Mouse (Mus musculus) cerebellum, postnatal 14 days (tissue): ENCODE results near the gene Zfp952.
"Not testable (repeated sequence)": the region's sequence is repeated elsewhere in the genome, so short reads cannot be mapped to it uniquely, and the experiment has no call there.

Source experiments
- DNase-seq, 2 experiments: peaks; one replicate each; pipeline ENCODE4 v3.0.0; 2021; ENCODE audit warnings: mixed read lengths in 2 of 2

Zfp952 gene

DNA sequence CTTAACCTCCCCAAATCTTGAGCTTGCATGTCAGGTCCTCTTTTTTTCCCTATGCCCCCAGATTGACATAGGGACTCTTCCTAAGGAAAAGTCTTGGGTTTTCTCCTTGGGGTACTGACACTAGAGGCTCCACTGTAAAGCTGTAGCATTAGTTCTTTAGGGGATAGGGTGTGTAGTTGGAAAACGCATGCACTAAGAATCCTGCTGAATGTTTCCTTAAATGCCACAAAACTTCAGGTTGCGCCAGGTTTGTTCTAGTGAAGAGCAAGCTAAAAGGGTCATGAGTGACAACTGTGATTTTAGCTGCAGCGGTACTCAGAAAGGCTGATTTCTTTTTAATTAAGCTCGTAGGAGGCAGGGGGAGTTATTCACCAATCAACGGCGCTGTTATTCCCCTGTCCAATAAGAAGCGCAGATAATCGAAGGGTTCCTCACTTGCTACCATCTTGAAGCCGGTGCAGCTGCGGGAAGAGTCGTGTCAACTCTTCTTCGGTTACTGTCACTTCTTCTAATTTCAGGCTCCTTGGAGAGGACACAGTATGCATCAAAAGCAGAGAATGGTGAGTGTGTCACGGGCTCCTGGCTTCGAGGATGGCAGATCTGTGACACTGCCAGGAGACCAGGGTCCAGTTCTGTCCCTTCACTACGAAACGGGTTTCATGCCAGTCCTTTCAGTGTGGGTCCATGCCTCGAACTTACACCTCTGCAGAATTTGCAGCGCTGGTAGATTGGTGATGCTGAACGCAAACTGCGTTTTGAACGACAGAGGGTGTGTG is at the start of gene Zfp952:
Gene Zfp952 (plus strand): TSS at position 431 of the 776 bp plus-strand sequence.
- DNase-seq: peak; percentile 88 to 91

DNA sequence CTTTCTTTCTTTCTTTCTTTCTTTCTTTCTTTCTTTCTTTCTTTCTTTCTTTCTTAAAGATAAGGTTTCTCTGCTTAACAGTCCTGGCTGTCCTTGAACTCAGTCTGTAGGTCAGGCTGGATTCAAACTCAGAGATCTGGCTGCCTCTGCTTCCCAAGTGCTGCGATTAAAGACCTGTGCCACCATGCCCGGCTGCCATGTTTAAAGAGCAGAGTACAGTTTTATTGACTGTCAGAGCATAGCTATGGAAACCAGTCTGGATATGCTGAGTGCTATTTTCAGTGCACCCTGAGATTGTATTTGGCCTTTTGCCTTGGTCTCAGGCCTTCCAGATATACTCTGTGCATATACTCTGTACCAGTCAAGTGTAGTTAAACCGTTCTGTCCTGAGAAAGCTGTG is 49.3 kb upstream of the Zfp952 start:
- DNase-seq: no peak

DNA sequence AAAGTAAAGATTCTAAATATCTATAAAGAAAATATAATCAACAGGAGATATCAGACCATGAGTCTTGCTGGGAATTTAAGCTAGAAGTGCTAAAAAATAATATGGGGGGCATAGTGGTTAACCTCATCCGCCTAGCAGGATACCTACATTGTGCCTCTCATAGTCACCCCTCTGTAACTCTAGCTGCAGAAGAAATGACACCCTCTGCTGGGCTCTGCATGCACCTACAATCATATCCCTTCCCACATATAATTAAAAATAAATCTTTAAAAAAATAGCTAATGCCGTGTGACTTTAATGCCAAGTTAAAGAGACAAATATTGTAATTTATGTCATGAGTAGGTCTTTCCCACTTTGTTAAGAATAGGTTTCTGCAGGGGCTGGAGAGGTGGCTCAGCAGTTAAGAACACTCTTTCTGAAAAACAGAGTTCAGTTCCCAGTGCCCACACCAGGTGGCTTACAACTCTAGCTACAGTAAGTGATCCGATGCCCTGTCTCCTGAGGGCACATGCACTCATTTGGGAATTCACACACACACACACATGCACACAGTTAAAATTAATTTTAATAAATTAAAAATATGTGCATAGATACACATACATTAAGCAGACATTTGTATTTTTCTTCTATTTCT is 48.4 kb upstream of the Zfp952 start:
- no peak for DNase-seq

DNA sequence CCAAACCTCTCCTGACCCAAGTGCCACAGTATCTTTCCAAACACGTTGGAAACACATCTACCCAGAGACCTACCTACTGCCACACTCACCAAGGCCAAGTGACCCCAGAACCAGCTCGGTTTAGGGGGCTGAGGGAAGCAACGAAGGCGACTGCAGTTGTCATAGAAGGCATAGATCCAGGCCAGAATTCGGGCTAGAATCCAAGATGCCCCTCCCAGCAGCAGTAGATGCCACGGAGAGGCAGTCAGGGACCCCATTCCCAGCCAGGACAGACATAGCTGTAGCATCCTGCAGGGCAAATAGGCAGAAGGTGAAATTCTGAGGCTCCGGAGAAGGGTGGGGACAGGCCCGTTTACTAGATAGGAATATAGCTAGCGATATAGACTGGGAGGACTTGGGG is 46.2 kb upstream of the Zfp952 start:
- DNase-seq: peak; percentile 17 to 28

DNA sequence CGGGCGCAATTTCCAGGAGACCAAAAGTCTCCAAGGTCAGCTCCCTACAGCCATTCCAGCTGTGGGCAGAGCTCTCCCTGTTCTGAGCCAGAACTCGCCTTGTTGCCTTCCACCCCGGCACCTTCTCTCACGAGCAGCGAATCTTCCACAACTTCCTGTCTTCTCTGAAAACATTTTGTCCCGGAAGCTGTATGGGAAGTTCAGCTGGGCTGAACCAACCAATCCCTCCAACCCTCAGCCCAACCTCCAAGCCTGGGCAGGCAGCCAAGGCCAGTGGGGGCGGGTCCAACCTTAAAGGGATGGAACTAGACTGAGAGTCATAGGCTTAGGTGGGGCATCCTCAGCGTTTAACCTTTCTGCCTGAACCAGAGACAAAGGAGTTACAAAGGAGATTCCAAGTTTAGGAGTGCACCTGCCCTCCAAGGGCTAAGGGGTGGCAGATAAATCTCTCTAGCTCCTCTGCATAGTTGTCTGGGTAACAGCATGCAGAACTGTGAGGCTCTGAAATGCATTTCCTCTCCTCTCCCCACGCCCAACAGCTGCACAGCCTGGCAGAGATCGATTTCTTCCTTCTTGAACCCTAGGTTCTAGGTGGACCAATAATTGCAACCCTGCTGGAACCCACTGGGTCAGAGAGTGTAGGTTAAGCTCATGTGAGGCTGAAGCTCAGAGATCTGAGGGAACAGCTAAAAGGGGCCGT is 45.6 kb upstream of the Zfp952 start, which contains the start of gene Cyp4f13:
Gene Cyp4f13 (minus strand): TSS at position 188 of the 700 bp plus-strand sequence.
- peak; percentile 97 to 99 for DNase-seq

DNA sequence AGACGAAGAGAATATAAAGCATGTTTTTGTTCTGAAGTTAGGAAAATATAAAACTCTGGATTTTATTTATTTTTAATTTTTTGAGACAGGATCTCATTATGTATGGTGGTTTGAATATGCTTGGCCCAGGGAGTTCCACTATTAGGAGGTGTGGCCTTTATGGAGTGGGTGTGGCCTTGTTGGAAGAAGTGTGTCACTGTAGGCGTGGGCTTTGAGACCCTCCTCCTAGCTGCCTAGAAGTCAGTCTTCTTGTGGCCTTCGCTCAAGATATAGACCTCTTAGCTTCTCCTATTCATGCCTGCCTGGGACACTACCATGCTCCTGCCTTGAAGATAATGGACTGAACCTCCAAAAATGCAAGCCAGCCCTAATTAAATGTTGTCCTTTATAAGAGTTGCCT is 42.8 kb upstream of the Zfp952 start:
- DNase-seq: no peak

DNA sequence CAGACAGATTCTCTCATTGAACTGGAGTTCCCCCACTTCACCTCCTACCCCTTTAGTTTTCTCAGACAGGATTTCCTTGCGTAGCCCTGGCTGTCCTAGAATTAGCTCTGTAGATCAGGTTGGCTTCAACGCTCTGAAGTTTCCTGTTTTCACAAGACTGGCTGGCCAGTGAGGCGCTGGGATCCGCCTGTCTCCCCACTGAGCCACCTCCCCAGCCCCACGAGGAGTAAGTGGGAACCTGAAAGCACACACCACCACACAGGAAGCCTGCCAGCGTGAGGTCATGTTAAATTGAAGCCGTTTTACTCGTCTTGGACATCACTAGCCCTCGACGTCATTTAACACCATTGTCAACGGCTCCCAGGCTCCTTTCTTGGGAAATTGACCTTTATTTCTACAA is 41.9 kb upstream of the Zfp952 start:
- DNase-seq: no peak

DNA sequence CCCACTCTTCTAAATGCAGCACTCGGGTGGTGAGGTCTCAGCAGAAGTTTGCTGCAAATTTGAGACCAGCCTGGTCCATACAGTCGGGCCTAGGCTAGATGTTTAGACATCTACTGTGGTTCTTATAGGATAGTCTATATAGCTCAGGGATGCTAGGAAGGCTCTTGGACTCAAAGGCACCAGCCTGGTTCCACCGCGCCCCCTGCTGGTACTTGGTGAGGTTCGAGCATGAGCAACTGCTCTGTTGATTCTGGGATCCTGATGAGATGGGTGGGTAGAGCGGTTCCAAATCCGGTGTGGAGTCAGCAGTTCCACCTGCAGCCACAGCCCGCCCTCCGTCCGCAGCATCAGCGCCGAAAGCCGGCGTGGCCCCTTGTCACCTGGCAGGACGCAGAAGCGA is 41.5 kb upstream of the Zfp952 start:
- DNase-seq: peak; percentile 88 to 96

DNA sequence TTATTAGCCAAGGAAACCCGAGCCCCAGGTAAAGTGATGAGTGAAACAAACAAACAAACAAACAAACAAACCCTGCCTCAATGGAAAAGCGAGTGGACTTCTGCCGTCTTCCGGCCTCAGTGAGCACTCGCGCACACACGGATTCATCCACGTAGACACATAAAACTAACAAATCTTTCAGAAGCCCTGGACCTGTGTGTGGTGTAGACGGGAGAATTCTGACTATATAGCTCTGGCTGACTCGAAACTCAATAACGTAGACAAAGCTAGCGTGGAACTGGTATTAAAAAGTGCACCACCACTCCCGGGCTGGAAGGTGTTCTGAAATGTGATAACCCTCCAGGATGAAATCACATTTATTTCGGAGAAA is 27.7 kb upstream of the Zfp952 start:
- peak in 1 of 2 experiments; percentile 42 for DNase-seq

DNA sequence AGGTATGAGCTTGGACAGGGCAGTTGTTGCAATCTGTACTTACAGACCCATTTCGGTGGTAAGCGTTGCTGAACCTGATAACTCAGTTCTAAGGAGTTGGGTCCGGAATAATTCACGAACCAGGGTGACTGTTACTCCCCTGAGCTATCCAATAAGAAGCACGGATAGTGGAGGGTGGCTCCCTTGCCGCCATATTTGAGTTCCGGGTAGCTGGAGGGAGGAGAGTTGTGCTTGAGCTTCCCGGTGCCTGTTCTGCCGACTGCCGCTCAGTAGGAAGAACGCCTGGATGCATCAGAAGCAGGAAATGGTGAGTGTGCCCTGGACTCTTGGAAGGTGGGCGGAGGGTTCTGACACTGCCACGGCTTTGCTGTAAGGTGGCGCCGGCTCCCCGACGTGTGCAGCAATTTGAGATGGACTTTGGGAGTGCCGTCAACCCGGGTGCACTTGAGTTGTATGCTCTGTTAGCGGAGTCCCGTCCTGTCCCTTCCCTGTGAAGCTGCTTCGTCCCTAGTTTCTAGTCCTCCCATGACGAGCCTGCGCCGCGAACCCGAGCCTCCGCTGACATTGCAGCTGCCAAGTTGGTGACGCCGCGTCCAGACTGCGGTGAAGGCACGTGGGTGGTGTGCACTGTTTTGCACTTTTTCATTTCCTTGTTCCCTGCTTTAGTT is 27.2 kb upstream of the Zfp952 start, which contains the start of gene Zfp472:
Gene Zfp472 (plus strand): TSS at position 192 of the 668 bp plus-strand sequence.
- DNase-seq: peak; percentile 91 to 95

DNA sequence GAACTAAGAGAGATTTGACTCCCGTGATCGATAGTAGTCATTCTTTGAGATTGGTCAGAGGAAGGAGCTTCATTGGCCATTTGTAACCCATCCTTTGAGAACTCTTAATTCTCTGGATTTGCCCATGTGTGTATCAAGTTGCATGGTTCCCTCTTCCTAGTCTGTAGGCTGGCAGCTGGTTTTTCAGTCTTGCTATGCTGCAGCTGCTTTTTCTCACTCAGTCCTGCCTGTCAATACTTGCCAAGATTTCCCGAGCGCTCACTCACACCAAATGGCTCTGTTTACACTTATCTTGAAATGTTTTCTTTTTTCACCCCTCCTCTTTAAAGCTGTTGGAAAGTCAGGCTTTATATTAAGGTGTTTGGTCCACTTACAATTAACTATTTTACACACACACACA is 11.6 kb upstream of the Zfp952 start:
- no peak for DNase-seq

DNA sequence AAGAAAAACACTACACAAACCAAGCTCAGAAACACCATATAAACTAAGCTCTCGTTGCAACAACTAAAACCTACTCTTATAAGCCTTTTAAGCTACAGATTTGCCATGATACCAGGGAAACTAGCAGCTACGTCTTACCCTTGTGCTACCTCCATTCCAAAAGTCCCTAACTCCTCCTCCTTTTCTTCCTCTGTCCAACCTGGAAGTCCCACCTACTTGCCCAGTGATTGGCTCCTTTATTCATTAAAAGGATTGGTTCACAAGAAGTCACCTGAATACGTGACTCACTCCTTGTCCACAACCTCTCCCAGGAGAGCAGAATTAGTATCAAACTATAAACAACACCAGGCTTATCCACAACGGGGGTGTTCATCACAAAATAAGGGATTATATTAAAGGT is 6.6 kb upstream of the Zfp952 start:
- no peak for DNase-seq

DNA sequence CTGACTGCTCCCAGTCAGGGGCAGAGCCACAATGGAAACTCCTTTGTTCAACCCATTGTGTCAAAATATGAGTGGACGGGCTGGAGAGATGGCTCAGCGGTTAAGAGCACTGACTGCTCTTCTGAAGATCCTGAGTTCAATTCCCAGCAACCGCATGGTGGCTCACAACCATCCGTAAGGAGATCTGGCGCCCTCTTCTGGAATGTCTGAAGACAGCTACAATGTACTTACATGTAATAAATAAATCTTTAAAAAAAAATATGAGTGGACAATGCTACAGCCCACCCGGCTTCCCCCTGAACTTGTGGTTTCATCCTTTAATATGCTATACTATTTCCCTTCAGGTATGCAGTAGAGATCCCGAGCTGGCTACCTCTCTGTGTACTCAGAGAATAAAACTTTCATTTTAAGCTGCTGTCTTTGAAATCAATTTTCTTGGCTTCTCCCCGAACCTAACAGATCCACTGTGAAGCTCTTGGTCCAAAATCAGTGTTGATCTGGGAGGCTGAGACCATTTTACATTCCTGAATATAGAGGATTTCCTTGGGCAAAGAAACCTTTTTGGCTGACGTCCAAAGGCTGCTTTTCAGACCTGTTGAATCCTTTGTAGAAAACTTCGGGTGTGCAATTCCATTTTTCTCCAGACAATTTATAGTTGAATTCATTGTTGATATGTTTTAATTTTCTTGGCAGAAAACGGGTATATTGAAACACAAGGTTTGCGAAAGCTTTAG is 797 bp upstream of the Zfp952 start:
- DNase-seq: peak; percentile 37 to 48

DNA sequence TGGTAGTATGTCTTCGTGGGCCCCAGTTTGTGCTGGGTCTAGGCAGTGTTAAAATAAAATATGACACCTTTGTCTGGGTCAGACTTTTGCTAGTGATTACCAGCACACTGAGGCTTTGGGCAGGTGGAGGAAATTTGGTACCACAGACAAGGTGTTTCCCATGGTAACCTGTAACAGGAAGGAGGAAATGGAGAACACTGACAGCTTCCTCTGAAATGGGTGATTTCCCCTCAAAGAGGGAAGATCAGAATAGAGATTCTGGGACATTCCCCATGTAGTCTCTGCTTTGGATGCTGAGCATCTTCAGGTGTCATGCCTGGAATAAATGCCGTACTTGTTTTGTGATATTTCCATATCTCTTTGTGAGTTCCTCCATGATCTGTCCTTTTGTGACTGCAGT is 5.6 kb downstream of the Zfp952 start:
- no peak for DNase-seq

DNA sequence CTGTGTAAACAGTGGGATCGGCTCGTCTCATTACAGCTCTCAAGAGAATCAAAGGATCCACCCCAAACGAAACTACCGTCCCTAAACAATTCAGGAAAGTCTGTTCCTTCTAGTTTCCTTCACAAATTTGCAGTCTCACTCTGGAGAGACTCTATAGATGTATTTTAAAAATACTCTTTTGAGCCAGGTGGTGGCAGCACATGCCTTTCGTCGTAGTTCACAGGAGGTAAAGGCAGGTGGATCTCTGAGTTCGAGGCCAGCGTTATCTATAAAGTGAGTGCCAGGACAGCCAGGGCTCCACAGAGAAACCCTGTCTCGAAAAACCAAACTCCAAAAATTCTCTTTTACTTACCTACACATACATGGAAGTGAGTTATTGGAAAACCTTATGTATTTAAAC is 15.4 kb downstream of the Zfp952 start:
- DNase-seq: no peak

DNA sequence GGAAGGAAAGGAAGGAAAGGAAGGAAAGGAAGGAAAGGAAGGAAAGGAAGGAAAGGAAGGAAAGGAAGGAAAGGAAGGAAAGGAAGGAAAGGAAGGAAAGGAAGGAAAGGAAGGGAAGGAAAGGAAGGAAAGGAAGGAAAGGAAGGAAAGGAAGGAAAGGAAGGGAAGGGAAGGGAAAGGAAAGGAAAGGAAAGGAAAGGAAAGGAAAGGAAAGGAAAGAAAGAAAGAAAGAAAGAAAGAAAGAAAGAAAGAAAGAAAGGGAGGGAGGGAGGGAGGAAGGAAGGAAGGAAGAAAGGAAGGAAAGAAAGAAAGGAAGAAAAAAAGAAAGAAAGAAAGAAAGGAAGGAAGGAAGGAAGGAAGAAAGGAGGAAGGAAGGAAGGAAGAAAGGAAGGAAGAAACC is 27.5 kb downstream of the Zfp952 start:
- DNase-seq: not testable (repeated sequence)

DNA sequence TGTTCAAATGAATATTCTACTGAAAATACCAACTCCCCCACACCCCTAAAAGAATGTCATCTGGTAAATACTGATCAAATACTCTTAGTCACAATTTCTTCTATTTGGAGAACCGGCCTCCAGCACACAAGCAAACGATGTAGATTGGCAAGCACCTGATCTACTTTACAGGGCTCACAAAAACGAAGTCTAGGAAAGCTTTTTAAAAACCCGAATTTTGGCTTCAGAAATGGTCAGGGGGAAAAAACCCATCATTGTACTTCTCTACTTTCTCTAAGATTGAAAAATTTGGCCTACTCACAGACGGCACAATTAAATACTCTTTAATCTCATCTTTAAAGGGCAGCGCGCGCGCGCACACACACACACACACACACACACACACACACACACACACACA is 39.4 kb downstream of the Zfp952 start:
- DNase-seq: no peak

DNA sequence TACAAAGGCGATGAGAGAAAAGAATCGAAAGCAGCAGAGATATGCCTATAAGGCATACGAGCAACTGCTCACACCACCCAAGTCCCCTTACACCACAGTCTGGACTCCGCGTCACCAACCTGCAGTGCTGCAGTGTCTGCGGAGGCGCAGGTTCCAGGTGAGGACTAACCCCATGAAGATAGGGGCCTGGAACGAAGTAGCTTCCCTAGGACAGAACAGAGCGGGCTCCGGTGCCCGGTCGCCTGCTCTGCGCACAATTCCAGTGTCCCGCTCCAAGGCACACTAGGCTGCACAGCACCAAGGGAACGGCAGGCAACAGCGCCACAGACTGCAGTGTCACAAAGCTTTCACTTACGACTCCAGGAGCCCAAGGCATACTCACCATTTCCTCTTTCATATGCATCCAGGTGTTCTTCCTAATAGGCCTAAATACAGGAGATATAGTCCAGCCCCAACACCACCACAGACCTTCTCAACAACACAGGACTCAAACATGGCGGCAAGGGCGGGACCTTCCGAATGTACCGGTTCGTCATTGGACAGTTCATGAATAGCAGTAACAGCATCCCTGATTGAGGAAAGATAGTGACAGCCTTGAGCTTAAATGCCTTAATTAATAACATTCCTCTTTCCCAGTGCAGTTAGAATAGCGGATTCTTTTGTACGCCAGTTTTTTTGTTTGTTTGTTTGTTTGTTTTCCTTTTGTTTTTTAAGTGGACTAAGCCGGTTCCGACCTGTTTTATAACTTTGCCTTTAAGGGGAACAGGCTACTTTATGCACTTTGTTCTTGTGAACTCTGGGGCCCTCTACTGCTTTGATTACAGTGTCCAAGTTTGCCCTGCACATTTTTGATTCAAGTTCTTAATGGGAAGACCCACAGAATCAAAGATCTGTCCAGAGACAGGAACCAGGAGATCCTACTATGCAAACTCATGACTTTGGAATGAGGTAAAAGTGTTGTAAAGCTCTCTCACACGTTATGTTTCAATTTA is 40.3 kb downstream of the Zfp952 start, which contains the start of gene Zfp763:
Gene Zfp763 (minus strand): TSS at position 503 of the 992 bp plus-strand sequence.
- DNase-seq: peak; percentile 85 to 87
